Mouse (Mus musculus): ENCODE measurements around the gene Map4k1. TPM values are rescaled to one million over a fixed set of nuclear protein-coding genes. Genes with fewer than 3 reads are reported as not detected.

The Map4k1 gene
- polyA plus RNA-seq, 1 experiment = 12.0 TPM

DNA sequence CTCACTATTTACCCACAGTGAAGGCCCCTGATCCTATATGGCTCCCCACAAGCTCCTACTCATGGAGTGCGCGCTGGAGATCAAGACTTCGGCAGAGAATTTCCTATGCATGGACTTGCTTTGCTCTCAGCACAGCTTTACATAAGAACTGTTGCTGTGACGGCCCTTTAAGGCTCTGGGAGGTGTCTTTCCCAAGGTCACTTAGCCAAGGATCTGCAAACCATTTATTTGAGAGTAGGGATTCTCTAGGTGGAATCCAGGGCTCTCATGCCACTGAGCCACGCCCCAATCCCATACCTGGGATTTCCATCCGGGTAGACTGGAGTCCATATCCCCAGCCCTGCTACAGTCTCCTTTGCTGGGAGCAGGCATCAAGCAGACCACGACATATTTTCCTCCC lies 35.4 kb downstream of the Map4k1 start:
- Histone ChIP-seq H3K27ac (ENCODE audit: insufficient read depth, low read depth, low read length) (no peak overlapping the region), H3K4me1 (ENCODE audit: control insufficient read depth, insufficient read depth, low read length) (peaks cover 2% of the 10 kb centered on the region; the same call in 1 of the 2 replicates), H3K4me3 (ENCODE audit: insufficient read depth, low read length) (no peak overlapping the region)
- TF ChIP-seq POLR2A (IDR thresholded peaks at IDR 0.05; ENCODE audit: borderline replicate concordance, low read depth, low read length) (no peak), CTCF (IDR thresholded peaks at IDR 0.05; ENCODE audit: low read depth, low read length) (no peak)

- Histone ChIP-seq H3K4me1 (ENCODE audit: control insufficient read depth, insufficient read depth, low read length) (peaks cover 2% of the 10 kb centered on the region; the same call in 1 of the 2 replicates), H3K27ac (ENCODE audit: insufficient read depth, low read depth, low read length) (no peak overlapping the region), H3K4me3 (ENCODE audit: insufficient read depth, low read length) (peak overlapping the region; percentile 48)
- TF ChIP-seq CTCF (IDR thresholded peaks at IDR 0.05; ENCODE audit: low read depth, low read length) = no peak
- no peak for TF ChIP-seq POLR2A (IDR thresholded peaks at IDR 0.05; ENCODE audit: borderline replicate concordance, low read depth, low read length)
Measured at GRCm38 (mm10) chr7:29019447-29020220, 37.8 kb downstream of the Map4k1 start.

GRCm38 (mm10) chr7:29022479-29022878 lies 40.6 kb downstream of the Map4k1 start:
- Histone ChIP-seq H3K27ac (ENCODE audit: insufficient read depth, low read depth, low read length) (no peak overlapping the region), H3K4me3 (ENCODE audit: insufficient read depth, low read length) (no peak overlapping the region), H3K4me1 (ENCODE audit: control insufficient read depth, insufficient read depth, low read length) (peaks cover 2% of the 10 kb centered on the region; the same call in 1 of the 2 replicates)
- no peak for TF ChIP-seq POLR2A (IDR thresholded peaks at IDR 0.05; ENCODE audit: borderline replicate concordance, low read depth, low read length)
- no peak for TF ChIP-seq CTCF (IDR thresholded peaks at IDR 0.05; ENCODE audit: low read depth, low read length)

DNA sequence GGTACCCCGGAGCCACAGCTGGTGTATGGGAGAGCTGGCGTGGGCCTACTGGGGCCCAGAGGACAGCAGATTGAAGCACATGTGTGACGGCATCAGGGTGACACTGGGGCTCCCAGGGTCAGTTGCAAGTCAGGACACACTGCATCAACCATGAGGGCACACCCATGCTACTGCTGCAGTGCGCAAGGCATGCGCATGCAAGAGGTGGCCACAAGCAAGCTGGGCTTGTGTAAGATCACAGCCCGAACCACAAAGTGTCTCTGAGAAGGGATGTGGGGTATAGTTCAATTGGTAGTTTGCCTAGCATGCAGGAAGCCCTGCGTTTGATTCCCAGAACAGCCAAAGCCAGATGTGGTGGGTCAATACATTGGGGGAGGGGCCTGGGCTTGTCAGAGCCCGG lies 41.7 kb downstream of the Map4k1 start:
- TF ChIP-seq POLR2A (IDR thresholded peaks at IDR 0.05; ENCODE audit: borderline replicate concordance, low read depth, low read length) (no peak), CTCF (IDR thresholded peaks at IDR 0.05; ENCODE audit: low read depth, low read length) (no peak)
- Histone ChIP-seq H3K4me1 (ENCODE audit: control insufficient read depth, insufficient read depth, low read length) (peaks cover 2% of the 10 kb centered on the region; the same call in 1 of the 2 replicates), H3K4me3 (ENCODE audit: insufficient read depth, low read length) (no peak overlapping the region)

DNA sequence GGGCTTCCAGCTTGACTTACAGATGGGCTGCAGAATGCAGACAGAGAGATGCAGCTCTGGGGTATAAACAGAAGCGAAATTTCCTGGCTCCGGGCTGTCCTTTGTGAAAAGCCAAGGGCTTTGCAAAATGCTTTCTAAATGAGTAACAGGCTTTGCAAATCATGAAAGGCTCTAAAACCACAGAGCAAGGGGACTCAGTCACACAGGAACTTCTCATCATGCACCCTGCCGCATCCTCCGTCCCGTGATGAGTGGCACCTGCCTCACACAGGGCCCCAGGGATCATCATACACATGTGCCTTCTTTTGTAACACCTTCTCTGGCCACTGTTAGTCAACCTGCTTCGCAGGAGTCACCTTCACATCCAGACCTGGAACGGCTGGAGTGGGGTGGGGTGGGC lies 43.7 kb downstream of the Map4k1 start:
- no peak overlapping the region for H3K27ac ChIP-seq (ENCODE audit: insufficient read depth, low read depth, low read length)

More for the DNA sequence above, 41.7 kb downstream of the Map4k1 start:
- H3K27ac ChIP-seq (ENCODE audit: insufficient read depth, low read depth, low read length) = no peak overlapping the region

DNA sequence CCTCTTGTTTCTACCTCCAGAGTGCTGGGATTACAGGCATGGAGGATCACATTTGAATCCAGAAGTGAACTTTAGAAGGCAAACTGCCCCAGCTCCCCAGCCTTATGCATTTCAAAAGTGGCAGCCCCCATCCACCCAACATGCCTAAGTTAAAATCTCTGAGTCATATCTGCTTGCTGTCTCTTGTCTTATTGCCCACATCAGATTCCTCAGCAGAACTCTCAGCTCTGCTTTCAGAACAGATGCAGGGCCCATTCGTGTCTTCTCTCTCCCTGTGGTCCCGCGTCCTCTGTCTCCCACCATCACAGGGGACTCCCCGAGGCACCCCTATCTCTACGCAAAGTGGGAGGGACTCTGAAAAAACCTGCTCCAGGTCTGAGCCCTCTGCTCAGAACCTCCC lies 44.3 kb downstream of the Map4k1 start:
- TF ChIP-seq CTCF (IDR thresholded peaks at IDR 0.05; ENCODE audit: low read depth, low read length) = no peak
- no peak for TF ChIP-seq POLR2A (IDR thresholded peaks at IDR 0.05; ENCODE audit: borderline replicate concordance, low read depth, low read length)
- H3K27ac ChIP-seq (ENCODE audit: insufficient read depth, low read depth, low read length) = no peak overlapping the region
- H3K4me3 ChIP-seq (ENCODE audit: insufficient read depth, low read length) = no peak overlapping the region
- H3K4me1 ChIP-seq (ENCODE audit: control insufficient read depth, insufficient read depth, low read length) = no peaks in the 10 kb centered on the region

More for the DNA sequence above, 43.7 kb downstream of the Map4k1 start:
- Histone ChIP-seq H3K4me1 (ENCODE audit: control insufficient read depth, insufficient read depth, low read length) (no peaks in the 10 kb centered on the region), H3K4me3 (ENCODE audit: insufficient read depth, low read length) (no peak overlapping the region)
- TF ChIP-seq CTCF (IDR thresholded peaks at IDR 0.05; ENCODE audit: low read depth, low read length) (no peak), POLR2A (IDR thresholded peaks at IDR 0.05; ENCODE audit: borderline replicate concordance, low read depth, low read length) (no peak)

GRCm38 (mm10) chr7:29026811-29027210 lies 45.0 kb downstream of the Map4k1 start:
- H3K27ac ChIP-seq (ENCODE audit: insufficient read depth, low read depth, low read length) = no peak overlapping the region
- no peaks in the 10 kb centered on the region for H3K4me1 ChIP-seq (ENCODE audit: control insufficient read depth, insufficient read depth, low read length)
- H3K4me3 ChIP-seq (ENCODE audit: insufficient read depth, low read length) = no peak overlapping the region
- no peak for TF ChIP-seq CTCF (IDR thresholded peaks at IDR 0.05; ENCODE audit: low read depth, low read length)

DNA sequence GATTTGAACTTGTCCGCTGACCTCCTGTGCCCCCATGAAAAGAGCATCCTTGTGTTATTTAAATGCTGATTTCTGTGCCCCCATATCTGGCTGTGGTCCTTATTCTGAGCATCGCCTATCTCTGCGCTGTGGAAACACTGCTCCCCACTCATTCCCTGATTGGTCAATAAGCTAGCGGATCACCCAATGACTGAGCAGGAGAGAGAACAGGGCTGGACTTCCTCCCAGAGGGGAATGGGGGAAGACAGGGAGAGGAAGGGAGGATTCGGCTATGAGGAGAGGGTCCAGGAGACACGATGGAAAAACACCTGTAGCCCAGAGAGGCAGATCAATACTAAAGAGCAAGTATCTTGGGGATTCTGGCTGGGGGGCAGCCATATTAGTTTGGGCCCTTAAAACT lies 46.9 kb downstream of the Map4k1 start:
- H3K27ac ChIP-seq (ENCODE audit: insufficient read depth, low read depth, low read length) = no peak overlapping the region
- TF ChIP-seq POLR2A (IDR thresholded peaks at IDR 0.05; ENCODE audit: borderline replicate concordance, low read depth, low read length) (no peak), CTCF (IDR thresholded peaks at IDR 0.05; ENCODE audit: low read depth, low read length) (no peak)
- no peaks in the 10 kb centered on the region for H3K4me1 ChIP-seq (ENCODE audit: control insufficient read depth, insufficient read depth, low read length)
- no peak overlapping the region for H3K4me3 ChIP-seq (ENCODE audit: insufficient read depth, low read length)

- H3K4me3 ChIP-seq (ENCODE audit: insufficient read depth, low read length) = no peak overlapping the region
- H3K4me1 ChIP-seq (ENCODE audit: control insufficient read depth, insufficient read depth, low read length) = no peaks in the 10 kb centered on the region
- no peak overlapping the region for H3K27ac ChIP-seq (ENCODE audit: insufficient read depth, low read depth, low read length)
- TF ChIP-seq POLR2A (IDR thresholded peaks at IDR 0.05; ENCODE audit: borderline replicate concordance, low read depth, low read length) (no peak), CTCF (IDR thresholded peaks at IDR 0.05; ENCODE audit: low read depth, low read length) (no peak)
Measured at GRCm38 (mm10) chr7:29029690-29030656, 48.1 kb downstream of the Map4k1 start.

DNA sequence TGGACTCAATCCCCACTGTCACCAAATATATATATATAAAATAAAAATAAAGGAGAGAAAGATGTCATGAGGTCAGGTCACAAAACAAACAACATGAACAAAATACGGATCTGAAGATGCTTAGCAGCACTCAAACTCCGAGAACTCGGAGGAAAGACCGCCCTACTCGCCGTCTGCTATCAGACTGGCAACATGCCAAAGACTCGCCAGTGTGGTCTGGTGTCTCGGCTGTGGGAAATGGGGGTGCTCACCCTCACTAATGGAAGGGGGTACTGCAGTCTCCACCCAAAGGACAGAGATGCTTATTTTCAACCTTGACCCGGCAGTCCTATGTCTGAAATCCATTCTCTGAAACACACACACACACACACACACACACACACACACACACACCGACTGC lies 49.8 kb downstream of the Map4k1 start:
- Histone ChIP-seq H3K4me1 (ENCODE audit: control insufficient read depth, insufficient read depth, low read length) (no peaks in the 10 kb centered on the region), H3K4me3 (ENCODE audit: insufficient read depth, low read length) (no peak overlapping the region), H3K27ac (ENCODE audit: insufficient read depth, low read depth, low read length) (no peak overlapping the region)
- TF ChIP-seq CTCF (IDR thresholded peaks at IDR 0.05; ENCODE audit: low read depth, low read length) (no peak), POLR2A (IDR thresholded peaks at IDR 0.05; ENCODE audit: borderline replicate concordance, low read depth, low read length) (no peak)
